8 mouse cellular contexts compared by ENCODE assay signal in the genomic region with DNA sequence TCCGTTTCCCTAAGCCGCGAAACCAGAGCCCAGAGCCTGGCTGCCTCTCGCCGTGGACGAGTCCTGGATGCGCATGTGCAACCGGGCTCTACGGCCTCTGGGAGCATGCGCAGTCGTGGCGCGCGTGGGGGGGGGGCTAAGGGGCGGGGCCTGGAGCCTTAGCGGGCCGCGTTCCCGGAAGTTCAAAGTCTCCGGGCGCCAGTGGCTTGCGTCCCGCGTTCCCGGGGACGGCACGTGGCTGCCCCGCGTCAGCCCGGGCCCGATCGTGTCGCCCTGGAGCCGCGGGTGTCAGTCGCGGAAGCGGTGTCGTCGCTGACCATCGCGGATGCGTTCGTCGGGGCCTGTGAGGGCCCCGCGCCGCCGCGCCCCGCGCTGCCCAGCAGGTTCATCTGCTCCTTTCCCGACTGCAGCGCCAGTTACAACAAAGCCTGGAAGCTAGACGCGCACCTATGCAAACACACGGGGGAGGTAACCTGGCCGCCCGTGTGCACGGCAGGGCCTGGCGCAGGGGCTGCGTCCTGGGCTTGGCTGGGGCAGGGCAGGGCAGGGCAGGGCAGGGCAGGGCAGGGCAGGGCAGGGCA. TPM values are rescaled to one million over a fixed set of nuclear protein-coding genes. Genes with fewer than 3 reads are reported as not detected.
DNase-seq lines count a peak whose midpoint lies in the region; ATAC-seq and TF ChIP-seq lines count a peak whose summit lies in the region.

A gene (plus strand): TSS at position 150 of the 581 bp plus-strand sequence.

- 0 out of 2 replicates have a peak, but pooled peaks cover 3% of the 10 kb centered on the region for H3K27me3 ChIP-seq in forebrain, embryonic 15.5 days
- no peaks in the 10 kb centered on the region for H3K27me3 ChIP-seq in lung, embryonic 14.5 days (ENCODE audit: insufficient read depth, low read length)

- no peaks in the 10 kb centered on the region for H3K9me3 ChIP-seq in forebrain, embryonic 15.5 days
- no peaks in the 10 kb centered on the region for H3K9me3 ChIP-seq in lung, embryonic 14.5 days (ENCODE audit: low read depth, low read length)

- TF ChIP-seq CTCF in lung, embryonic 14.5 days (IDR thresholded peaks at IDR 0.05; ENCODE audit: low read depth): no peak

- peaks cover 32% of the 10 kb centered on the region for H3K36me3 ChIP-seq in forebrain, embryonic 15.5 days
- H3K36me3 ChIP-seq in lung, embryonic 14.5 days (ENCODE audit: insufficient read depth): peaks cover 33% of the 10 kb centered on the region

- H3K27ac ChIP-seq in forebrain, embryonic 15.5 days (replicated peaks): peak within 1 kb of the TSS; percentile 85
- H3K27ac ChIP-seq in lung, embryonic 14.5 days (ENCODE audit: low read depth): peak within 1 kb of the TSS; percentile 83

- peaks cover 19% of the 10 kb centered on the region for H3K4me1 ChIP-seq in forebrain, embryonic 15.5 days
- H3K4me1 ChIP-seq in lung, embryonic 14.5 days (ENCODE audit: insufficient read depth): peaks cover 7% of the 10 kb centered on the region; the same call in 1 of the 2 replicates

- H3K9ac ChIP-seq in forebrain, embryonic 15.5 days (replicated peaks): peak within 1 kb of the TSS; percentile 81
- peak within 1 kb of the TSS; percentile 86 for H3K9ac ChIP-seq in lung, embryonic 14.5 days

- peak; percentile 95 for ATAC-seq in forebrain, embryonic 15.5 days (replicated peaks)
- peak; percentile 92 for ATAC-seq in lung, embryonic 14.5 days (ENCODE audit: insufficient read depth)
- peak; percentile 78 for ATAC-seq in neutrophil, adult 5-6 weeks (ENCODE audit: extremely low read depth, insufficient number of reproducible peaks, low FRiP score, poor library complexity, severe bottlenecking)

- under 1% methylated on average over 62 of the region's 62 CpGs for WGBS in forebrain, embryonic 15.5 days
- WGBS in lung, embryonic 14.5 days: under 1% methylated on average over 62 of the region's 62 CpGs

- H3K4me3 ChIP-seq in forebrain, embryonic 15.5 days: peak within 1 kb of the TSS; percentile 82
- H3K4me3 ChIP-seq in lung, embryonic 14.5 days (ENCODE audit: low read depth, low read length): peak within 1 kb of the TSS; percentile 77

- peak within 1 kb of the TSS; percentile 98 for H3K4me2 ChIP-seq in forebrain, embryonic 15.5 days (replicated peaks)
- peak within 1 kb of the TSS; percentile 92 for H3K4me2 ChIP-seq in lung, embryonic 14.5 days

- intact Hi-C loops in heart, postnatal 14 days (cut with DNase I): loop anchor here (10.0 kb wide), 1 partner anchor 346 kb away; no protein-coding TSS in a partner anchor

- DNase-seq in MEL-GATA-1-ER (ENCODE audit: extremely low read depth, low read depth): peak; percentile 72
- peak; percentile 74 for DNase-seq in cerebellum, adult 11-12 months
- DNase-seq in heart, postnatal 14 days: peak; percentile 83 to 84
- DNase-seq in layer of hippocampus, adult 18-20 months (ENCODE audit: low spot score in 2 of 2): peak; percentile 61 to 79
- DNase-seq in lung, embryonic 14.5 days: peak; percentile 93
- peak; percentile 82 for DNase-seq in testis, postnatal 14 days (ENCODE audit: low spot score)

RNA-seq across cellular contexts. Expression of the gene that starts here (rescaled TPM):
- 123 and 124 TPM in 2 replicates for polyA plus RNA-seq in forebrain, embryonic 15.5 days (2015; fragmentation: Nextera tagmentation; extraction: Ambion mirVana)
- 10 to 100 TPM; 20.4 to 21.5 TPM for total RNA-seq in heart, postnatal 14 days (2021)
- total RNA-seq in layer of hippocampus, adult 18-20 months (2021): 10 to 100 TPM; 22.7 to 25.3 TPM
- 124 and 130 TPM in 2 replicates for polyA plus RNA-seq in lung, embryonic 14.5 days (2014; fragmentation: Nextera tagmentation; extraction: Ambion mirVana)
- 52.6 and 60.8 TPM in 2 replicates for total RNA-seq in neutrophil, adult 5-6 weeks (2017)

Comparison
In these comparisons a context has a peak if more than half of its experiments do, and no peak if none do; other contexts are left out.
1. Peak in every context shown above with its lines: DNase-seq, ATAC-seq, H3K4me3 ChIP-seq and H3K27ac ChIP-seq.